10 mouse cellular contexts compared by ENCODE assay signal in the genomic region with DNA sequence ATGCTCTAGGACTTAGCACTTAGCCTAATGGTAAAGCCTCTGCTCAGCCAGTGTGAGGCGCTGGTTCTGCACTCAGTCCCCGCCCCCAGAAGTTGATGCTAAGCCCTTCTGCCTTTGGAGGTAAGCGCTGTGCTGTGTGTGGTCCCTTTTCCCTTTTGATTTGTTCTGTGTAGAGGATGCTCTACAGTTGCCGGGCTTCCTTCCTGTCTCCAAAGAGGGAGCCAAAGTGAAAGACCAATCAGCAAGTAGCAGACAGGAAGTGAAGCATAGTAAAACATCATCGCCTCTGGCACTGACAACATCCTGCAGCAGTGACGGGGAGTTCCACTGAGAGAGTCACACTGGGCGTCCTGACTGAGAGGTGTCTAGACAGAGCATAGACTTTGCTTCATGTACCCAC. TPM values are rescaled to one million over a fixed set of nuclear protein-coding genes. Genes with fewer than 3 reads are reported as not detected.
DNase-seq lines count a peak whose midpoint lies in the region; ATAC-seq lines count a peak whose summit lies in the region.
"Had no signal": no experiment of that assay in that cellular context is flagged by ENCODE, and none has a peak within 500 bp of the region (broad histone marks: within the 10 kb centered on the region; RNA-seq: fewer than 3 reads in every experiment).

No protein-coding gene starts in this region.

- H3K27ac ChIP-seq in heart, embryonic 10.5 days: no peak overlapping the region
- H3K27ac ChIP-seq: macrophage had no signal

- DNase-seq in heart, postnatal 10 days: peak; percentile 29 to 45
- DNase-seq in heart, embryonic 10.5 days (ENCODE audit: low spot score): no peak
- DNase-seq in CD4-positive, CD25-positive, alpha-beta regulatory T cell, adult 2 months (ENCODE audit: low read depth, low spot score): peak; percentile 92
- no peak for DNase-seq in right cerebral cortex, adult 18-20 months
- DNase-seq in layer of hippocampus, adult 8-10 months (ENCODE audit: low spot score in 2 of 2): no peak
- DNase-seq in ovary, adult 18-20 months (ENCODE audit: low spot score): no peak
- DNase-seq: cerebellum, adult 18-20 months had no signal

- WGBS in heart, embryonic 10.5 days: 55% methylated on average over 7 of the region's 7 CpGs

- peak; percentile 51 for ATAC-seq in common myeloid progenitor, adult 5-6 weeks (replicated peaks; ENCODE audit: low read depth, poor library complexity, severe bottlenecking)
- peak; percentile 39 for ATAC-seq in megakaryocyte progenitor cell, adult 5-6 weeks (replicated peaks; ENCODE audit: poor library complexity)

- H3K27me3 ChIP-seq in heart, embryonic 10.5 days (ENCODE audit: insufficient read depth, poor library complexity, severe bottlenecking): no peaks in the 10 kb centered on the region

- H3K36me3 ChIP-seq in heart, embryonic 10.5 days: no peaks in the 10 kb centered on the region

- intact Hi-C loops in heart, postnatal 10 days (cut with DNase I): loop anchor here (5.0 kb wide), 1 partner anchor 72 kb away; the partner anchor contains the start of genes Pigb and Rab27a

- H3K9me3 ChIP-seq in heart, embryonic 10.5 days: no peaks in the 10 kb centered on the region

- H3K4me3 ChIP-seq in heart, embryonic 10.5 days: no peak overlapping the region

- 0 out of 2 replicates have a peak, but pooled peaks cover 2% of the 10 kb centered on the region for H3K4me1 ChIP-seq in heart, embryonic 10.5 days

RNA-seq across cellular contexts. Expression of gene Gm44503, which starts 11.2 kb away (rescaled TPM):
- total RNA-seq in heart, postnatal 10 days (2021): not detected
- polyA plus RNA-seq in heart, embryonic 10.5 days (2016; fragmentation: Nextera tagmentation; extraction: Ambion mirVana): not detected in 2 replicates
- total RNA-seq in common myeloid progenitor, adult 5-6 weeks (2017): 0.18 TPM in 1 of 2 replicates, not detected in the other
- total RNA-seq in megakaryocyte progenitor cell, adult 5-6 weeks (2015): not detected in 2 replicates
- total RNA-seq in megakaryocyte progenitor cell, adult 5-6 weeks (2017): 0.07 TPM in 1 of 2 replicates, not detected in the other
- total RNA-seq in layer of hippocampus, adult 8-10 months (2022): not detected
- polyA plus RNA-seq: macrophage had no signal

RNA-seq across cellular contexts. Expression of gene Dyx1c1, which starts 11.3 kb away (rescaled TPM):
- under 1 TPM; 0.43 to 0.79 TPM for total RNA-seq in heart, postnatal 10 days (2021)
- 0.59 and 1.1 TPM in 2 replicates for polyA plus RNA-seq in heart, embryonic 10.5 days (2016; fragmentation: Nextera tagmentation; extraction: Ambion mirVana)
- total RNA-seq in common myeloid progenitor, adult 5-6 weeks (2017): 0.55 TPM in 1 of 2 replicates, not detected in the other
- 0.07 and 0.91 TPM in 2 replicates for total RNA-seq in megakaryocyte progenitor cell, adult 5-6 weeks (2015)
- 0.58 TPM in 1 of 2 replicates, not detected in the other for total RNA-seq in megakaryocyte progenitor cell, adult 5-6 weeks (2017)
- 1 to 10 TPM; 1.5 to 3.1 (median 2.7) TPM for total RNA-seq in layer of hippocampus, adult 8-10 months (2022)

RNA-seq across cellular contexts. Expression of gene Ccpg1os, which starts 15.3 kb away (rescaled TPM):
- 1 to 10 TPM; 4.6 to 4.7 TPM for total RNA-seq in heart, postnatal 10 days (2021)
- polyA plus RNA-seq in heart, embryonic 10.5 days (2016; fragmentation: Nextera tagmentation; extraction: Ambion mirVana): 11.5 and 12.9 TPM in 2 replicates
- total RNA-seq in common myeloid progenitor, adult 5-6 weeks (2017): 11.1 and 13.3 TPM in 2 replicates
- 6.9 and 10.4 TPM in 2 replicates for total RNA-seq in megakaryocyte progenitor cell, adult 5-6 weeks (2015)
- 8.0 and 10.0 TPM in 2 replicates for total RNA-seq in megakaryocyte progenitor cell, adult 5-6 weeks (2017)
- total RNA-seq in layer of hippocampus, adult 8-10 months (2022): 10 to 100 TPM in 3 of 4 experiments, 1 to 10 TPM in 1; 9.2 to 15.1 (median 13.6) TPM

RNA-seq across cellular contexts. Expression of gene Ccpg1, which starts 15.4 kb away (rescaled TPM):
- total RNA-seq in heart, postnatal 10 days (2021): 10 to 100 TPM; 53.4 to 53.9 TPM
- polyA plus RNA-seq in heart, embryonic 10.5 days (2016; fragmentation: Nextera tagmentation; extraction: Ambion mirVana): 18.3 and 23.5 TPM in 2 replicates
- 31.7 and 43.7 TPM in 2 replicates for total RNA-seq in common myeloid progenitor, adult 5-6 weeks (2017)
- total RNA-seq in megakaryocyte progenitor cell, adult 5-6 weeks (2015): 25.8 and 26.6 TPM in 2 replicates
- 48.7 and 49.7 TPM in 2 replicates for total RNA-seq in megakaryocyte progenitor cell, adult 5-6 weeks (2017)
- 100 to 1,000 TPM; 130 to 173 (median 150) TPM for total RNA-seq in layer of hippocampus, adult 8-10 months (2022)

RNA-seq across cellular contexts. Expression of gene Pygo1, which starts 44.4 kb away (rescaled TPM):
- 1 to 10 TPM; 7.4 to 8.3 TPM for total RNA-seq in heart, postnatal 10 days (2021)
- 1.6 and 2.2 TPM in 2 replicates for polyA plus RNA-seq in heart, embryonic 10.5 days (2016; fragmentation: Nextera tagmentation; extraction: Ambion mirVana)
- total RNA-seq in common myeloid progenitor, adult 5-6 weeks (2017): not detected in 2 replicates
- not detected in 2 replicates for total RNA-seq in megakaryocyte progenitor cell, adult 5-6 weeks (2015)
- 0.03 TPM in 1 of 2 replicates, not detected in the other for total RNA-seq in megakaryocyte progenitor cell, adult 5-6 weeks (2017)
- 10 to 100 TPM; 26.3 to 31.3 (median 28.8) TPM for total RNA-seq in layer of hippocampus, adult 8-10 months (2022)
- polyA plus RNA-seq: macrophage had no signal

Comparison
In these comparisons a context has a peak if more than half of its experiments do, and no peak if none do; other contexts are left out.
1. DNase-seq: peak in heart, postnatal 10 days (2 of 2) and CD4-positive, CD25-positive, alpha-beta regulatory T cell, adult 2 months (single experiment); none in heart, embryonic 10.5 days (single experiment), right cerebral cortex, adult 18-20 months (single experiment), layer of hippocampus, adult 8-10 months (0 of 2) and ovary, adult 18-20 months (single experiment).